Mouse (Mus musculus): ENCODE results near the gene Mrpl52. TPM values are rescaled to one million over a fixed set of nuclear protein-coding genes. Genes with fewer than 3 reads are reported as not detected.

Gene Mrpl52
- 234 and 252 TPM in 2 replicates for polyA plus RNA-seq (2015; fragmentation: Nextera tagmentation; extraction: Ambion mirVana)

- Histone ChIP-seq H3K27me3 (replicated peaks) (no peaks in the 10 kb centered on the region), H3K9me3 (no peaks in the 10 kb centered on the region), H3K4me1 (peaks cover 43% of the 10 kb centered on the region), H3K36me3 (replicated peaks) (0 out of 2 replicates have a peak, but pooled peaks cover 9% of the 10 kb centered on the region), H3K9ac (peak within 1 kb of the TSS; percentile 85), H3K4me3 (peak within 1 kb of the TSS; percentile 96), H3K27ac (peak within 1 kb of the TSS; percentile 88), H3K4me2 (peak within 1 kb of the TSS; percentile 66)
- ATAC-seq (replicated peaks): peak; percentile 87
- WGBS: under 1% methylated on average over 48 of the region's 48 CpGs
Measured at GRCm38 (mm10) chr14:54426689-54427398, at the start of gene Mrpl52. Mrpl52 (plus strand) TSS chr14:54426909.

DNA sequence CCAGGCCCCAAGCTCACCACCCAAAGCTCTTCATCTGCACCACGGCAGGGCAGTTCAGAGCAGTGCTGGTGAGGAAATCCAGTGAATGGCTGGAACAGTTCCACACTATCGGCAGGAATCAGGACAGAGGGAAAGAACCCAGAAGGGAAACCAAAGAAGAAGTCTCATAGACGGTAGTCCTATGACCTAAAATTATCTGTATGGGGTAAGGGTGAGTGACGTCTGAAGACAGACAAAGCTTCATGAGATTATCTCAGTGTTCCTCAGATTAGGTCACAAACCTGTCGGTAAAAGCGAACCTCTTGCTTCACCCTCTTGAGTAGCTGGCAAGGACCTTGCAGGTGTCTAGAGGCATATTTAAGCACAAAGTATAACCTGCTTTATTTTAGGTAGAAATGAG, 49.5 kb upstream of the Mrpl52 start:
- Histone ChIP-seq H3K9ac (no peak overlapping the region), H3K4me3 (no peak overlapping the region), H3K9me3 (no peaks in the 10 kb centered on the region), H3K27me3 (replicated peaks) (no peaks in the 10 kb centered on the region), H3K4me2 (no peak overlapping the region), H3K4me1 (no peaks in the 10 kb centered on the region), H3K27ac (no peak overlapping the region), H3K36me3 (replicated peaks) (no peaks in the 10 kb centered on the region)
- 91% methylated on average over 6 of the region's 6 CpGs for WGBS
- no peak for ATAC-seq (replicated peaks)

DNA sequence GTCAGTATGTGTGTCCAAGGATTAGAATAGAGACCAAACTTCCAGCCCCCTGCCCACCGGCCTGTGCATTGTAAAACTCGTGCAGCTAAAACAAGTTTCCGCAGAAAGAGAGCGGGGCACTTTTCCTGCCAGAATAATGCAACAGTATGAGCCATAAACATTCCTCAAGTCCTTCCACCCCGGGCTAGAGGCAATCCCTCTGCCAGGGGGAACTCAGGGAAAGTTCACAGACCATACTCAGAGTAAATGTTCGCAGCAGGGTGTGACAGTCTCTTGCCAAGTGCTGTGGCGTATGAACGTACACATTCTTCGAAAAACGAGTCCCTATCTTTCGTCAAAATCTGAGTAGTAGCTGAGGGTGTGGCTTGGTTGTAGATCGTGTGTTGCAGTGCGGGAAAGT, 47.1 kb upstream of the Mrpl52 start:
- H3K27ac ChIP-seq: no peak overlapping the region
- no peaks in the 10 kb centered on the region for H3K4me1 ChIP-seq
- H3K9ac ChIP-seq: no peak overlapping the region
- no peaks in the 10 kb centered on the region for H3K27me3 ChIP-seq (replicated peaks)
- H3K4me2 ChIP-seq: no peak overlapping the region
- no peaks in the 10 kb centered on the region for H3K9me3 ChIP-seq
- no peak overlapping the region for H3K4me3 ChIP-seq
- WGBS: 86% methylated on average over 13 of the region's 13 CpGs
- ATAC-seq (replicated peaks): no peak
- no peaks in the 10 kb centered on the region for H3K36me3 ChIP-seq (replicated peaks)

DNA sequence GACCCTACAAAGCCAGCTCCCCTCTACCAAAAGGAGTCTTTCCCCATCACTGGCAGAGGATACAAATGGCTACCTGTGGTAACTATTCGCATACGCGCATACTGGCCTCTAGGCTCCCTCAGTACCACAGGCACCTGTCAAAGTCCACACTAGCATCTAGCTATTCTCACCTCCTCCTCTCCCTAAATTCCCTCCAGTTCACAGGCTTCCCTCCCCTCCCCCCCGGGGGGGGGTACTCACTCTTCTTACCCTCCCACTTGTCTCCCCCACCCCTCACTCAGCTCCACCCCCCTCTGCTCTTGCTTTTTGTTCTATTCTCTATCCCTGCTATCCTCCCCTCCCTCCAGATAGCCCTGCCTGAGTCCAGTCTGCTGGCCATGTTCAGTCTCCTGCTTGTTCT, 46.1 kb upstream of the Mrpl52 start:
- Histone ChIP-seq H3K27me3 (replicated peaks) (no peaks in the 10 kb centered on the region), H3K36me3 (replicated peaks) (no peaks in the 10 kb centered on the region), H3K4me2 (no peak overlapping the region), H3K9me3 (no peaks in the 10 kb centered on the region), H3K4me3 (no peak overlapping the region), H3K27ac (no peak overlapping the region), H3K4me1 (no peaks in the 10 kb centered on the region), H3K9ac (no peak overlapping the region)
- 79% methylated on average over 4 of the region's 4 CpGs for WGBS
- no peak for ATAC-seq (replicated peaks)

GRCm38 (mm10) chr14:54381816-54382215, 44.9 kb upstream of the Mrpl52 start:
- no peaks in the 10 kb centered on the region for H3K9me3 ChIP-seq
- no peak overlapping the region for H3K4me3 ChIP-seq
- 83% methylated on average over 10 of the region's 10 CpGs for WGBS

DNA sequence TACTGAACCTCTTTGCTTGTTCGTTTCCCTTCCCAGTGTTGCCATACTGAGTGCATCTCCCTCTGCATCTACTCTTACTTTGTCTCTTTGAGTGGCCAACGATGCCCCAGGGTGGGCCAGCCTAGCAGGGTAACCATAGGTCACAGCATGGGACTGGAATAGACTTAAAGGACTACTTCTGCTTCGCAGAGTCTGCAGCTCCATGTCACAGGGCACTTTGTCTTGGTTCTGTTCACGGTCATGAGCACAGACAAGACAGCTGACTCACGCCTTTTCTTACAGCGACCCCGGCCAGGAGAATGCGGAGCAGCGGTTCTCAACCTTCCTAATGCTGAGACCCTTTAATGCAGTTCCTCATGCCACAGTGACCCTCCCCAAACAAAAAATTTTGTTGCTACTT, 44.1 kb upstream of the Mrpl52 start:
- no peak overlapping the region for H3K4me2 ChIP-seq
- H3K9ac ChIP-seq: no peak overlapping the region
- H3K4me3 ChIP-seq: no peak overlapping the region
- no peaks in the 10 kb centered on the region for H3K36me3 ChIP-seq (replicated peaks)
- no peaks in the 10 kb centered on the region for H3K27me3 ChIP-seq (replicated peaks)
- WGBS: 56% methylated on average over 9 of the region's 9 CpGs
- no peak overlapping the region for H3K27ac ChIP-seq
- no peaks in the 10 kb centered on the region for H3K4me1 ChIP-seq
- no peak for ATAC-seq (replicated peaks)
- no peaks in the 10 kb centered on the region for H3K9me3 ChIP-seq

More at GRCm38 (mm10) chr14:54381816-54382215, 44.9 kb upstream of the Mrpl52 start:
- H3K4me2 ChIP-seq: no peak overlapping the region
- no peak overlapping the region for H3K9ac ChIP-seq
- no peaks in the 10 kb centered on the region for H3K4me1 ChIP-seq
- H3K36me3 ChIP-seq (replicated peaks): no peaks in the 10 kb centered on the region
- H3K27me3 ChIP-seq (replicated peaks): no peaks in the 10 kb centered on the region
- ATAC-seq (replicated peaks): no peak
- no peak overlapping the region for H3K27ac ChIP-seq

DNA sequence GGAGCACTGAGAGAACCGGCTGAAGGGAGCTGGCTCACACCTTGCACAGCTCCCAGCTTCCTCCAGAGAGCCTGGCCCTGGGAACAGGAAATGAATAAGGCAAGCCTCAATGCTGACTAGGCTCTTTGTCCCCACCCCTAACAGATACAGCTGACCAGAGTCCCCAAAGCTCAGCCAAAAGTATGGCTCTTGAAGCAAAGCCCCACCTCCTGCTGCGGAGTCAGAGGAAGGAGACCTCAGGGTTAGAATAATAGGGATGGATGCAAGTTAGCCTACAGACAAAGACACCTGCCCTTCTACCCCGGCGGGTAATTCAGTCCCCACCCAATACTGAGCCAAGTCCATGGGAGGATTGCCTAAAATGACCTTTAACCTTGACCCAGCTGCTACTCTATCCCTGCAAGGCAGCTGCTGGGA, 43.3 kb upstream of the Mrpl52 start:
- no peaks in the 10 kb centered on the region for H3K9me3 ChIP-seq
- H3K4me3 ChIP-seq: no peak overlapping the region
- no peak for ATAC-seq (replicated peaks)
- 56% methylated on average over 4 of the region's 4 CpGs for WGBS
- no peak overlapping the region for H3K9ac ChIP-seq
- no peak overlapping the region for H3K27ac ChIP-seq
- H3K4me2 ChIP-seq: no peak overlapping the region
- no peaks in the 10 kb centered on the region for H3K27me3 ChIP-seq (replicated peaks)
- H3K36me3 ChIP-seq (replicated peaks): no peaks in the 10 kb centered on the region
- H3K4me1 ChIP-seq: no peaks in the 10 kb centered on the region

DNA sequence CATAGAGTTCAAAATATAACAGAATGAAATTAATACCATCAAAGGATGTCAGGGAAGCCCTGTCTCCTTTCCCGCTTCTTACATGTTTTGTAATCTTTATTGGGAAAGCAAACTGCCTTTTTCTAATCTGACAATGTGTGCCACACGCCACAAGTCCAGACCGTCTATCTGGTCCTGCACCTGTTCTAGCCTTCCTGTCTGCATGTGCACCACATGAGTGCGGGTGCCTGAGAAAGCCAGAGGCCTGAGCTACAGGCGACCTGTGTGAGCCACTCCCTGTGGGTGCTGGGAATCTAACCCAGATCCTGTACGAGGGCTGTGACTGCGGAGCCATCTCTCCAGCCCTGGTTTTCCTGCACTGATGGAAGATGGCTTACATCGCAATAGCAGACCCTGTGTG, 42.3 kb upstream of the Mrpl52 start:
- Histone ChIP-seq H3K9me3 (no peaks in the 10 kb centered on the region), H3K4me3 (no peak overlapping the region), H3K36me3 (replicated peaks) (no peaks in the 10 kb centered on the region), H3K27me3 (replicated peaks) (no peaks in the 10 kb centered on the region), H3K4me1 (no peaks in the 10 kb centered on the region), H3K27ac (no peak overlapping the region), H3K9ac (no peak overlapping the region), H3K4me2 (no peak overlapping the region)
- no peak for ATAC-seq (replicated peaks)
- WGBS: 90% methylated on average over 8 of the region's 8 CpGs

- no peak overlapping the region for H3K27ac ChIP-seq
- H3K4me1 ChIP-seq: no peaks in the 10 kb centered on the region
- no peak for ATAC-seq (replicated peaks)
- WGBS: 85% methylated on average over 7 of the region's 7 CpGs
- H3K9me3 ChIP-seq: no peaks in the 10 kb centered on the region
- no peak overlapping the region for H3K4me3 ChIP-seq
- H3K36me3 ChIP-seq (replicated peaks): no peaks in the 10 kb centered on the region
- H3K4me2 ChIP-seq: no peak overlapping the region
- H3K27me3 ChIP-seq (replicated peaks): no peaks in the 10 kb centered on the region
- H3K9ac ChIP-seq: no peak overlapping the region
Measured at GRCm38 (mm10) chr14:54385968-54386618, 40.6 kb upstream of the Mrpl52 start.

DNA sequence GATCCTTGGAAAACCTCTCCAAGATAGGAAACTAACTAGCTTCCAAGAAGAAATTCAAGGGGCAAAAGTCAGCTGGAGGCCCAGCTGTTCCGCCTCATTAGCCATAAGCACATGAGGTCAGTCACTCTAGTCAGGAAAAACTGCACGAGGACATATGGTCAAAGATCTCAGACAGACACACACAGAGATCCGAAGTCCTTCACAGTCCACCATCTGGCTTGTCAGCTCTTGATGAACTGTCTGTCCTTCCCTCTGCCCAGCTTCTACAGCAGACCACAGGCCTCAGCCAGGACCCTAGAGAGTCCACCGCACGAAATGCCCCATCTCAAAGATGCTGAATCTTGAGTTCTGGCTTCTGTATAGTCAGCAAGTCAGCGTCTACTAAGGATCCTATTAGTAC, 39.2 kb upstream of the Mrpl52 start:
- no peak for ATAC-seq (replicated peaks)
- Histone ChIP-seq H3K4me2 (no peak overlapping the region), H3K27ac (no peak overlapping the region), H3K9ac (no peak overlapping the region), H3K4me3 (no peak overlapping the region), H3K4me1 (no peaks in the 10 kb centered on the region), H3K36me3 (replicated peaks) (no peaks in the 10 kb centered on the region), H3K9me3 (no peaks in the 10 kb centered on the region), H3K27me3 (replicated peaks) (no peaks in the 10 kb centered on the region)
- 85% methylated on average over 6 of the region's 6 CpGs for WGBS

GRCm38 (mm10) chr14:54390843-54391242, 35.9 kb upstream of the Mrpl52 start:
- no peaks in the 10 kb centered on the region for H3K27me3 ChIP-seq (replicated peaks)
- no peaks in the 10 kb centered on the region for H3K4me1 ChIP-seq
- WGBS: 74% methylated on average over 6 of the region's 6 CpGs
- no peak overlapping the region for H3K4me2 ChIP-seq
- H3K9ac ChIP-seq: no peak overlapping the region
- H3K4me3 ChIP-seq: no peak overlapping the region
- H3K9me3 ChIP-seq: no peaks in the 10 kb centered on the region
- no peaks in the 10 kb centered on the region for H3K36me3 ChIP-seq (replicated peaks)
- H3K27ac ChIP-seq: no peak overlapping the region
- ATAC-seq (replicated peaks): no peak

DNA sequence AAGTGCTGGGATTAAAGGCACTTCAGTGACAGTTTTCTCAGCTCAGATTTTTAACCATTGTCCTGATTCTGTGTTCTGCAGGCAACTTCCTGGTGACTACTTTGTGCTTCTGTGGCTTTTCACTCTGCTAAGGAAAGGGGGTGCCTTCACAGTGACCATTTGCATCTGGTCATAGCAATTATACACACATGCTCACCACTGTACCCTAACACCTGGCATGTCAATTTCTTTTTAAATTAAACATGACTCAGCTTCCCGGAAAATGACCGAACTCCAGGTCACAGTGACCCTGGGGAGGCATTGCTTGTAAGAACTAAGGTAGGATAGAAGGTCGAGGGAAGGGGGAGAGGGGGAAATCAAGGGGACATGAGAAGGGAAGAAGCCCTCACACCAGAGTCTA, 32.9 kb upstream of the Mrpl52 start:
- H3K27ac ChIP-seq: no peak overlapping the region
- ATAC-seq (replicated peaks): no peak

GRCm38 (mm10) chr14:54394309-54394708, 32.4 kb upstream of the Mrpl52 start:
- Histone ChIP-seq H3K9me3 (no peaks in the 10 kb centered on the region), H3K27ac (no peak overlapping the region), H3K4me2 (no peak overlapping the region), H3K9ac (no peak overlapping the region), H3K36me3 (replicated peaks) (no peaks in the 10 kb centered on the region), H3K27me3 (replicated peaks) (no peaks in the 10 kb centered on the region), H3K4me1 (no peaks in the 10 kb centered on the region), H3K4me3 (no peak overlapping the region)
- ATAC-seq (replicated peaks): no peak

More for the DNA sequence above, 32.9 kb upstream of the Mrpl52 start:
- no peaks in the 10 kb centered on the region for H3K9me3 ChIP-seq
- no peaks in the 10 kb centered on the region for H3K27me3 ChIP-seq (replicated peaks)
- 87% methylated on average over 3 of the region's 3 CpGs for WGBS
- no peak overlapping the region for H3K4me3 ChIP-seq
- H3K4me2 ChIP-seq: no peak overlapping the region
- H3K4me1 ChIP-seq: no peaks in the 10 kb centered on the region
- no peak overlapping the region for H3K9ac ChIP-seq
- H3K36me3 ChIP-seq (replicated peaks): no peaks in the 10 kb centered on the region

Data from midbrain, embryonic 15.5 days (tissue).